Mouse (Mus musculus) thymus, postnatal 36 days (tissue): ENCODE data around the gene Ccser1.

Experiments
- DNase-seq, 2 experiments: peaks; one replicate each; pipeline ENCODE4 v3.0.0; 2022; ENCODE audit warnings: mixed read lengths in 2 of 2

Ccser1 gene

DNA sequence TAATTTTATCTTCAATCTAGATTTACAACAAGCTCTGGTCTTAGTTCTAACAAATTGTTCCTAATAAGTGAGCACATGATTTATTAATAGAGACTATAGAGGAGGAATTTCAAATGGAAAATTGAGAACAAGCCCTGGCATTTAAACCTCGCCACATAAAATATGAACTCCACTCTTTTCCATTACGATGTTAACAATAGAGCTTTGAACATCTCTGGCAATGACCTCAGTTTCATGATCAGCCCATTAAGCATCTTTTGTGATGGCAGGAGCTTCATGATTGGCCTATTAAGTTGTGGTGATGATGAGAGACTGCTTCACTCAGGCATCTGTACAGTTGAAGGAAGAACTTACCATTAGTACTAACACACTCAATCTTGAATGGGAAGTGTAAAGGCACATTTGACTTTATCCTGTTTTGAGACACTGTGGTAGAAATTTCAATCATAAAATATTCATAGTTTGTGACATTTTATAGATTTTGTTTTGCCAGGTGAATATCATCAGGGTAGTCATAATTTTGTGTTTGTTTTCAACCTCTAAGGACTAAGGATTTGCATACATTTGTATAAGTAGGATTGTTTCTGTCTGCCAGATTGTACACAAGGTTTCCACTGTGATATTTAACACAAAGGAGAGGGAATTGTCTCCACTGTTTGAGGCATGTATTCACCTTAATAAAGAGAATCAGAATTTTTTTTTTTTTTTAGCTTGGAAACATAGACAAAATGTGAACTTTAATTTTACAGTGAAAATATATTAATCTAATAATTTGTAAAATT is 291.4 kb downstream of the Ccser1 start:
- no peak for DNase-seq

- no peak for DNase-seq
Measured at GRCm38 (mm10) chr6:61485336-61485735, 305.2 kb downstream of the Ccser1 start.

GRCm38 (mm10) chr6:61491979-61492821 is 312.1 kb downstream of the Ccser1 start:
- no peak for DNase-seq

DNA sequence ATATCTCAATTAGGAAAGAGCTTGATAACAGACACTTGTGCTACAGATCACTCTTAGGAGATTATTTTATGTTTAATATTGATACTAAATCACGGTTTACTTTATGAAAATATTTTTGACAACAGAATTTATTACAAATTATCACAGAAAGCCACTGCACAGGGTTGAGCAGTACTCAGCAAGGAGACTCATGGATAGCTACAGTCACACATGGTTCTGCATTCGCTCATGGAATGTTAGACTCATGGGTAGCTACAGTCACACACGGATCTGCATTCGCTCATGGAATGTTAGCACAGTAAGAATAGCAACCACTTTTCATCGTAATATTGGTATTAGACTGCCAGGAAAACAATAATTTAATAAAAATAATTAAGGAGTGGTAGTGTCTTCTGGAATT is 313.3 kb downstream of the Ccser1 start:
- DNase-seq: no peak

GRCm38 (mm10) chr6:61515310-61515709 is 335.2 kb downstream of the Ccser1 start:
- DNase-seq: no peak

- no peak for DNase-seq
Measured at GRCm38 (mm10) chr6:61521587-61521986, 341.5 kb downstream of the Ccser1 start.

DNA sequence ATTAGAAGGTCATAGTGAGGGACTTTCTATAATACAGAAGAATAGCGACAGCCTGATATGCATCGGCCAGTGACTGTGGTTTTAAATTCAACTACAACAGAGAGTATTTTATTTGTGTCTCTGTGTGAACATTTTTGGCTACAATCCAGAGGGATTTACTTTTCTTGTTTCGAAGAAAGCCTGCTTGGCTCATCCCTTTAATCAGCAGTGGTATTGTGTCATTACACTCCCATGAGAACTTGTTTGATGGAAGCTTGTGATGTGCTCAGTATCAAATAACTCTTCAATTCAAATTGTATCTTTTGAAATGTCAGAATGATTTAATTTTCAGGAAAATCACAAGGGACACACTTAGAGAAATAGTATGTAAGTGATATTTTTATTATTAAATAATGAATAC is 342.0 kb downstream of the Ccser1 start:
- no peak for DNase-seq

- DNase-seq: no peak
Measured at GRCm38 (mm10) chr6:61523748-61524493, 343.8 kb downstream of the Ccser1 start.

DNA sequence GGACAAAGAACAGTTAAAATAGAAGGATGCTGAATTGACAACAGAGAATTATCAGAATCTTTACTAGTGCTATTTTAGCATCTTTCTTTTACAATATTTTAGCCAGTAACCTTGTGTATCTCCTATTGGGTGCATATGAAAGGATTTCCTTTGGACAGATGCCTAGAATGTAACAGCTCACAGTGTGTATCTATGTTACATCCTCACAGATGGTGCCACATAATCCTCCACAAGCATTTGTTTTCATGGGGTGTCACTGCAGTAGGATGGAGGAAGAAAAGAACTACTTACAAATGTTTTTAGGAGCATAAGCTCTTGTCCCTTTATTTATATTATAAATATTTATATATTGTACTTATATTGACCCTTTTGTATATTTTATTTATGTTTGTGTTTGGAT is 360.6 kb downstream of the Ccser1 start:
- DNase-seq: no peak

DNA sequence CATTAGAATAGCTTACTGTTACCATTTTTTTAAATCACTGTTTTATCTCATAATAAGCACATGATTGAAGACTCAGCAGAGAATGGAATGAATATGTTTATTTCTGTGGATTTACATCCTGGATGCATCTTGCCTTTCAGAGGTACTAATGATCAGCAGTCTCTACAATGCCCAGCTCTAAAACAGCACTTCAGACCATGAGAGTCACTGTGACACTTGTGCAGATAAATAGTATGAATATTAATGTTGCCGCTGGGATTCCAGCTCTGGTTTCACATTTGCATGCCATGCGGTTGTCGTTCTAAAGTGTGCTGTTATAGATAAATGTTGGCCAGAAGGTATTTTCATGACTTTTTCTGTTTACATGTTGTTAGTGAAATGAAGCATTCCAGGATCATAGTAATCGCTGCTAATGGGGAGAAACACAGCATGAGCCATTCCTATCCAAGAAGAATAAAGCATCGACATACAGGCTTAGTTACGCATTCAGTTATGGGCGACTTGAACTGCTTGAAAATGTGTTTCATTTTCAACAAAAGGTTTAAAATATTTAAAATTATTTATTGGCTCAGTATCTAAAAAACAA is 363.4 kb downstream of the Ccser1 start:
- no peak for DNase-seq

DNA sequence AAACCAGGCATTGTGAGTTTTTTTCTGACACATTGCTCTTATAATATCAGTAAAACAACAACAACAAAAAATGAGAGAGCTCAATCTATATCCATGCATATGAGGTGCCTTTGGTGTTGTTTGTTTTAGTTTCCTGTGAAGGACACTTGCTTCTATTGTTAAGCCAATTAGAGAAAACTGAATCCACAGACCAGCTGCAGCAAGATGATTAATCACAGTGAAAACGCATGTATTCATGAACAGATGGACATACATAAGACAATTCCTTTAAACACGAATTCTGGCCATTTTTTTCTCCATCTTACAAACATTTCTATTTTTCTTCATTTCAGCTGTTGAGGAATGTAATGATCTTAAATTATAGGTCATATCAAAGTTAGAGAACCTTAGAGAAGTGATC is 387.4 kb downstream of the Ccser1 start:
- DNase-seq: no peak

DNA sequence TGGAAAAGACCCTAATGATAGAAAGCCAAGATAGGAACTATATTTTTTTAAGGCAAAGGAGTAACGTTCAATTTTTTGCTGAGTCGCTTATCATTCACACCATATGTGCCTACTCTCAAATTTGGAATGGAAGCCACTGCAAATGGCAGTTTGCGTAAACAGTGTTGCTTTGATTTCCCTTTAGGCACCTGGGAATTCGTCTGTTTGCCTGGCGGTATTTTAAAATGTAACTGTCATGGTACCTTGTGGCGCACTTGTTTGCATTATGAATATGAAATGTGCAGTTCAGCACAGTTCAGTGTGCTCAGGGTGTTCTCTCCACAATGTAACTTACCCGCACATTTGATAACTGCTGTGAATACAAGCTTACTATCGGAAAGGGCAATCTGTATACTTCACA is 387.8 kb downstream of the Ccser1 start:
- DNase-seq: no peak

DNA sequence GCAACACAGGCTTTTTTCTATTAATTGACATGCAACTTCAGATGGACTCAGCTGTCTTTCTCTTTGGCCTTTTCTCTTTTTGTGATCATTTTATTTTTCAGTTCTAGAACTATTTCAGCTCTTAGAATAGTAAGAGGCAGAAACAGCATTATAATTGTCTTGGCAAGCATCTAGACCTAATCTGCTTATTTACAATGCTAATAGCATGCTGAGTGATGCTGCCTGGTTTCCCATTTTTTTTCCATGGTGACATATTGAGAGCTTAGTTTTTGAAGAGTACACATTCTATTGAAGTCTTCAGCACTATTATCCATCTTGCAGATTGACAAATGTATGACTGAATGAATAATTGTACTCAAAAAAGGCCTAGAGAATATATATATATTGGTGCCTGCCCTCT is 401.6 kb downstream of the Ccser1 start:
- DNase-seq: no peak

GRCm38 (mm10) chr6:61588999-61589398 is 408.9 kb downstream of the Ccser1 start:
- DNase-seq: no peak

GRCm38 (mm10) chr6:61601911-61602310 is 421.8 kb downstream of the Ccser1 start:
- no peak for DNase-seq

GRCm38 (mm10) chr6:61614920-61615319 is 434.8 kb downstream of the Ccser1 start:
- DNase-seq: no peak

- no peak for DNase-seq
Measured at GRCm38 (mm10) chr6:61621707-61622106, 441.6 kb downstream of the Ccser1 start.

- no peak for DNase-seq
Measured at GRCm38 (mm10) chr6:61661414-61661813, 481.3 kb downstream of the Ccser1 start.

GRCm38 (mm10) chr6:61664572-61664971 is 484.4 kb downstream of the Ccser1 start:
- no peak for DNase-seq

- no peak for DNase-seq
Measured at GRCm38 (mm10) chr6:61687002-61687401, 506.9 kb downstream of the Ccser1 start.

- no peak for DNase-seq
Measured at GRCm38 (mm10) chr6:61703003-61703402, 522.9 kb downstream of the Ccser1 start.

DNA sequence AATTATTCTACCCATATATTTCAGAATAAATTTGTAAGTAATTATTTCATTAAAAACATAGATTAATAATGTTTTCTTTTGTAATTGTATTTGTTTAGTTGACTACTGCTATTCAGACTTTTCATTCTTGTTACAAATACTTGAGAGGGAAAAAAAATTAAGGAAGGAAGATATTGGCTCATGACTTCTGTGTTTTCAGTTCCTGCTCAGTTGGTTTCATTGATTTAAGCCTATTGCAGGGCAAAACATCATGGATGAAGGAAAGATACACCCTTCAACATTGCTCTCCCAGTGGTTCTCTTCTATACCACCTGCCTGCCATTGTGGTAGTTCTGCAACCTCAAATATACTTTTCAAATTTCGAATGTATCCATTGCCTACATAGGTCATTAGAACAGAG is 541.1 kb downstream of the Ccser1 start:
- no peak for DNase-seq

GRCm38 (mm10) chr6:61729065-61729464 is 548.9 kb downstream of the Ccser1 start:
- no peak for DNase-seq
